Mouse (Mus musculus): ENCODE measurements around the gene Dnajc4.

GRCm38 (mm10) chr19:6999360-7000063 is 7.1 kb upstream of the Dnajc4 start:
- no peak for TF ChIP-seq CTCF (IDR thresholded peaks at IDR 0.05; ENCODE audit: low read depth, low read length)
- no peak for TF ChIP-seq POLR2A (IDR thresholded peaks at IDR 0.05; ENCODE audit: insufficient read depth, low read length)
